ENCODE assay signal across 8 mouse cellular contexts in the genomic region with DNA sequence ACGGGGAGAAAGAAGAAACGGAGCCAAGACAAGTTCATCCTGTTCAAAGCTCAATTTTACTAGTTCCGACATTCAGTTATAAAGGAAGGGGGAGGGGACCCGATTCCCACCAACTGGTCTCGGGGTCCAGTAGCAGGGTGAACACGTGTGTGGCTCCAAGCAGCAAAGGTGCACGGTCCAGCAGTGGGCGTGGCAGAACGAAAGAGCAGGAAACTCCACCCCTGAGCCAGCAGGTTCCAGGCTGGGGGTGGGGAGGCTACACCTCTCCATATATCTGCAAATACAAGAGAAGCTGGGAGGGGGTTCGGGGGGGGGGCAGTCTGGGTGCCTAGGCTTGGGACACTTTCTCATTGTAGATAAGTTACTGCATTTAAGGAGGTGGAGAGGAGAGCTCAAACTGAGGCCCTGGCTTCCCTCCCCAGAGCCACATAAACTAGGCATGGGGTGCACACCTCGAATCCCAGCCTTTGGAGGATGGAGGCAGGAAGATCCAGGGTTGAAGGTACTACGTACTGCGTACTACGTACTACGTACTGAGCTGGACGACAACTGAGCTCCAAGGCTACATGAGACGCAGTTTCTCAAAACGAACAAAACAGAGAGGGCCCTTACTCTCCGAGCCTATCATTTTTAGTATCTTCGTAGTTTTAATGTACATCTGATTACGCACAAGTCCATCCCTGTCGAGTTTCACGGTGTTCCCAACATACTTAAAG. TPM values are rescaled to one million over a fixed set of nuclear protein-coding genes. Genes with fewer than 3 reads are reported as not detected.
DNase-seq lines count a peak whose midpoint lies in the region; ATAC-seq lines count a peak whose summit lies in the region.

No protein-coding gene starts in this region.

- ATAC-seq in heart, embryonic 12.5 days (ENCODE audit: insufficient number of reproducible peaks, low FRiP score) = no peak; the same call in 1 of the 2 replicates
- no peak for ATAC-seq in embryonic facial prominence, embryonic 13.5 days (ENCODE audit: insufficient number of reproducible peaks, insufficient read depth, low FRiP score, low TSS enrichment, low read depth)
- ATAC-seq in midbrain, embryonic 12.5 days (ENCODE audit: low FRiP score, low read depth) = no peak

- peak overlapping the region; percentile 32 for H3K4me3 ChIP-seq in heart, embryonic 12.5 days
- peak overlapping the region; percentile 26 for H3K4me3 ChIP-seq in embryonic facial prominence, embryonic 13.5 days
- peak overlapping the region; percentile 18; the same call in 1 of the 2 replicates for H3K4me3 ChIP-seq in midbrain, embryonic 12.5 days

- no peaks in the 10 kb centered on the region for H3K36me3 ChIP-seq in heart, embryonic 12.5 days
- no peaks in the 10 kb centered on the region for H3K36me3 ChIP-seq in embryonic facial prominence, embryonic 13.5 days
- H3K36me3 ChIP-seq in midbrain, embryonic 12.5 days = no peaks in the 10 kb centered on the region

- no peaks in the 10 kb centered on the region for H3K9me3 ChIP-seq in heart, embryonic 12.5 days (replicated peaks)
- no peaks in the 10 kb centered on the region for H3K9me3 ChIP-seq in embryonic facial prominence, embryonic 13.5 days
- H3K9me3 ChIP-seq in midbrain, embryonic 12.5 days = no peaks in the 10 kb centered on the region

- peaks cover 13% of the 10 kb centered on the region for H3K4me1 ChIP-seq in heart, embryonic 12.5 days (replicated peaks)
- peaks cover 16% of the 10 kb centered on the region for H3K4me1 ChIP-seq in embryonic facial prominence, embryonic 13.5 days
- peaks cover 13% of the 10 kb centered on the region for H3K4me1 ChIP-seq in midbrain, embryonic 12.5 days

- no peak overlapping the region for H3K27ac ChIP-seq in heart, embryonic 12.5 days (ENCODE audit: poor library complexity, severe bottlenecking)
- no peak overlapping the region for H3K27ac ChIP-seq in embryonic facial prominence, embryonic 13.5 days
- no peak overlapping the region for H3K27ac ChIP-seq in midbrain, embryonic 12.5 days (replicated peaks)

- no peak for DNase-seq in heart, postnatal 4 days
- peak; percentile 14 for DNase-seq in kidney, adult 9 months
- no peak for DNase-seq in thymus, adult 18-20 months
- no peak for DNase-seq in cerebellum, adult 11-12 months
- DNase-seq in adrenal gland, postnatal 4 days (ENCODE audit: low spot score in 2 of 2) = no peak

- H3K4me2 ChIP-seq in heart, embryonic 12.5 days = peak overlapping the region; percentile 74
- H3K4me2 ChIP-seq in embryonic facial prominence, embryonic 13.5 days = peak overlapping the region; percentile 63
- peak overlapping the region; percentile 51 for H3K4me2 ChIP-seq in midbrain, embryonic 12.5 days (replicated peaks)

- 0 out of 2 replicates have a peak overlapping the region, but pooled peaks have one; percentile 17 for H3K9ac ChIP-seq in heart, embryonic 12.5 days
- H3K9ac ChIP-seq in embryonic facial prominence, embryonic 13.5 days = peak overlapping the region; percentile 57; the same call in 1 of the 2 replicates
- H3K9ac ChIP-seq in midbrain, embryonic 12.5 days (replicated peaks) = no peak overlapping the region

- peaks cover 39% of the 10 kb centered on the region for H3K27me3 ChIP-seq in heart, embryonic 12.5 days (replicated peaks)
- H3K27me3 ChIP-seq in embryonic facial prominence, embryonic 13.5 days = peaks cover 37% of the 10 kb centered on the region
- H3K27me3 ChIP-seq in midbrain, embryonic 12.5 days = peaks cover 32% of the 10 kb centered on the region

- 5% methylated on average over 23 of the region's 23 CpGs for WGBS in heart, embryonic 12.5 days
- WGBS in embryonic facial prominence, embryonic 13.5 days = 3% methylated on average over 23 of the region's 23 CpGs
- 5% methylated on average over 23 of the region's 23 CpGs for WGBS in midbrain, embryonic 12.5 days

RNA-seq across cellular contexts. Expression of gene Mgat5b, which starts 12.8 kb away (rescaled TPM):
- polyA plus RNA-seq in heart, embryonic 12.5 days (2016; fragmentation: Nextera tagmentation; extraction: Ambion mirVana) = 0.75 and 0.85 TPM in 2 replicates
- 1 to 10 TPM in 1 of 2 experiments, under 1 TPM in 1; 0.93 to 1.2 TPM for total RNA-seq in heart, postnatal 4 days (2021)
- 1.7 and 3.3 TPM in 2 replicates for polyA plus RNA-seq in embryonic facial prominence, embryonic 13.5 days (2015; fragmentation: Nextera tagmentation; extraction: Ambion mirVana)
- 17.7 and 22.5 TPM in 2 replicates for polyA plus RNA-seq in midbrain, embryonic 12.5 days (2016; fragmentation: Nextera tagmentation; extraction: Ambion mirVana)
- 1 to 10 TPM; 4.1 to 4.5 TPM for total RNA-seq in adrenal gland, postnatal 4 days (2021)

RNA-seq across cellular contexts. Expression of gene Srsf2, which starts 53.0 kb away (rescaled TPM):
- polyA plus RNA-seq in heart, embryonic 12.5 days (2016; fragmentation: Nextera tagmentation; extraction: Ambion mirVana) = 605 and 640 TPM in 2 replicates
- 100 to 1,000 TPM; 269 to 299 TPM for total RNA-seq in heart, postnatal 4 days (2021)
- 784 and 830 TPM in 2 replicates for polyA plus RNA-seq in embryonic facial prominence, embryonic 13.5 days (2015; fragmentation: Nextera tagmentation; extraction: Ambion mirVana)
- 848 and 913 TPM in 2 replicates for polyA plus RNA-seq in midbrain, embryonic 12.5 days (2016; fragmentation: Nextera tagmentation; extraction: Ambion mirVana)
- 100 to 1,000 TPM; 336 to 337 TPM for total RNA-seq in adrenal gland, postnatal 4 days (2021)

RNA-seq across cellular contexts. Expression of gene Mfsd11, which starts 53.7 kb away (rescaled TPM):
- polyA plus RNA-seq in heart, embryonic 12.5 days (2016; fragmentation: Nextera tagmentation; extraction: Ambion mirVana) = 37.6 and 39.9 TPM in 2 replicates
- total RNA-seq in heart, postnatal 4 days (2021) = 10 to 100 TPM; 26.9 to 35.6 TPM
- 42.6 and 45.6 TPM in 2 replicates for polyA plus RNA-seq in embryonic facial prominence, embryonic 13.5 days (2015; fragmentation: Nextera tagmentation; extraction: Ambion mirVana)
- 38.9 and 46.3 TPM in 2 replicates for polyA plus RNA-seq in midbrain, embryonic 12.5 days (2016; fragmentation: Nextera tagmentation; extraction: Ambion mirVana)
- 10 to 100 TPM; 40.9 to 43.9 TPM for total RNA-seq in adrenal gland, postnatal 4 days (2021)
